Mouse (Mus musculus): Measurements from ENCODE around the gene Ttll2. TPM values are rescaled to one million over a fixed set of nuclear protein-coding genes. Genes with fewer than 3 reads are reported as not detected.
"Not testable (repeated sequence)": the region's sequence is repeated elsewhere in the genome, so short reads cannot be mapped to it uniquely, and the experiment has no call there.

Ttll2 gene
- total RNA-seq, 1 experiment from 2014 or later = not detected

GRCm38 (mm10) chr17:7369401-7369800 lies 16.9 kb upstream of the Ttll2 start:
- ATAC-seq (replicated peaks in 1 of 2; ENCODE audit: insufficient read depth in 1 of 2, low FRiP score in 2 of 2, low TSS enrichment in 1 of 2, low read depth in 1 of 2, poor library complexity in 2 of 2, severe bottlenecking in 2 of 2) = not testable (repeated sequence)

GRCm38 (mm10) chr17:7366676-7367374 lies 14.3 kb upstream of the Ttll2 start:
- not testable (repeated sequence) for ATAC-seq (replicated peaks in 1 of 2; ENCODE audit: insufficient read depth in 1 of 2, low FRiP score in 2 of 2, low TSS enrichment in 1 of 2, low read depth in 1 of 2, poor library complexity in 2 of 2, severe bottlenecking in 2 of 2)

GRCm38 (mm10) chr17:7366265-7366664 lies 13.8 kb upstream of the Ttll2 start:
- not testable (repeated sequence) for ATAC-seq (replicated peaks in 1 of 2; ENCODE audit: insufficient read depth in 1 of 2, low FRiP score in 2 of 2, low TSS enrichment in 1 of 2, low read depth in 1 of 2, poor library complexity in 2 of 2, severe bottlenecking in 2 of 2)

- ATAC-seq (replicated peaks in 1 of 2; ENCODE audit: insufficient read depth in 1 of 2, low FRiP score in 2 of 2, low TSS enrichment in 1 of 2, low read depth in 1 of 2, poor library complexity in 2 of 2, severe bottlenecking in 2 of 2) = not testable (repeated sequence)
These were observed 13.1 kb upstream of the Ttll2 start for GRCm38 (mm10) chr17:7365615-7366014.

GRCm38 (mm10) chr17:7360749-7361465 lies 8.4 kb upstream of the Ttll2 start:
- ATAC-seq (replicated peaks in 1 of 2; ENCODE audit: insufficient read depth in 1 of 2, low FRiP score in 2 of 2, low TSS enrichment in 1 of 2, low read depth in 1 of 2, poor library complexity in 2 of 2, severe bottlenecking in 2 of 2) = not testable (repeated sequence)

- not testable (repeated sequence) for ATAC-seq (replicated peaks in 1 of 2; ENCODE audit: insufficient read depth in 1 of 2, low FRiP score in 2 of 2, low TSS enrichment in 1 of 2, low read depth in 1 of 2, poor library complexity in 2 of 2, severe bottlenecking in 2 of 2)
These were observed 7.3 kb upstream of the Ttll2 start for GRCm38 (mm10) chr17:7359806-7360205.

GRCm38 (mm10) chr17:7348765-7349164 lies 3.7 kb downstream of the Ttll2 start:
- not testable (repeated sequence) for ATAC-seq (replicated peaks in 1 of 2; ENCODE audit: insufficient read depth in 1 of 2, low FRiP score in 2 of 2, low TSS enrichment in 1 of 2, low read depth in 1 of 2, poor library complexity in 2 of 2, severe bottlenecking in 2 of 2)

- ATAC-seq (replicated peaks in 1 of 2; ENCODE audit: insufficient read depth in 1 of 2, low FRiP score in 2 of 2, low TSS enrichment in 1 of 2, low read depth in 1 of 2, poor library complexity in 2 of 2, severe bottlenecking in 2 of 2) = not testable (repeated sequence)
These were observed 15.1 kb downstream of the Ttll2 start for GRCm38 (mm10) chr17:7337381-7337780.

GRCm38 (mm10) chr17:7332745-7333144 lies 19.8 kb downstream of the Ttll2 start:
- peak; percentile 47; a peak in 3 of 4 replicates for ATAC-seq (replicated peaks in 1 of 2; ENCODE audit: insufficient read depth in 1 of 2, low FRiP score in 2 of 2, low TSS enrichment in 1 of 2, low read depth in 1 of 2, poor library complexity in 2 of 2, severe bottlenecking in 2 of 2)

- ATAC-seq (replicated peaks in 1 of 2; ENCODE audit: insufficient read depth in 1 of 2, low FRiP score in 2 of 2, low TSS enrichment in 1 of 2, low read depth in 1 of 2, poor library complexity in 2 of 2, severe bottlenecking in 2 of 2) = not testable (repeated sequence)
These were observed 26.1 kb downstream of the Ttll2 start for GRCm38 (mm10) chr17:7326415-7326814.

GRCm38 (mm10) chr17:7324346-7324745 lies 28.1 kb downstream of the Ttll2 start, which contains the start of gene Tcp10a:
Gene Tcp10a, plus strand, starts transcription at chr17:7324646.
- not testable (repeated sequence) for ATAC-seq (replicated peaks in 1 of 2; ENCODE audit: insufficient read depth in 1 of 2, low FRiP score in 2 of 2, low TSS enrichment in 1 of 2, low read depth in 1 of 2, poor library complexity in 2 of 2, severe bottlenecking in 2 of 2)

- not testable (repeated sequence) for ATAC-seq (replicated peaks in 1 of 2; ENCODE audit: insufficient read depth in 1 of 2, low FRiP score in 2 of 2, low TSS enrichment in 1 of 2, low read depth in 1 of 2, poor library complexity in 2 of 2, severe bottlenecking in 2 of 2)
These were observed 32.7 kb downstream of the Ttll2 start for GRCm38 (mm10) chr17:7319789-7320188.

GRCm38 (mm10) chr17:7315693-7316382 lies 36.7 kb downstream of the Ttll2 start:
- ATAC-seq (replicated peaks in 1 of 2; ENCODE audit: insufficient read depth in 1 of 2, low FRiP score in 2 of 2, low TSS enrichment in 1 of 2, low read depth in 1 of 2, poor library complexity in 2 of 2, severe bottlenecking in 2 of 2) = peak; percentile 75 to 79

GRCm38 (mm10) chr17:7306278-7307196 lies 46.0 kb downstream of the Ttll2 start:
- peak; percentile 81 to 82 for ATAC-seq (replicated peaks in 1 of 2; ENCODE audit: insufficient read depth in 1 of 2, low FRiP score in 2 of 2, low TSS enrichment in 1 of 2, low read depth in 1 of 2, poor library complexity in 2 of 2, severe bottlenecking in 2 of 2)

All from hematopoietic stem cell, adult 5-6 weeks (primary cell).